Mouse (Mus musculus): ENCODE measurements at regions not wholly inside any gene's neighbourhood (a gene's known extent, or its start where the extent isn't known, plus 50 kb on each side); places are given as distances from the start of the nearest gene placed in this dataset.
"Not testable (repeated sequence)": the region's sequence is repeated elsewhere in the genome, so short reads cannot be mapped to it uniquely, and the experiment has no call there.

- 90% methylated on average over 4 of the region's 5 CpGs for WGBS
- H3K4me2 ChIP-seq (ENCODE audit: low read depth); H3K9me3 ChIP-seq (ENCODE audit: control insufficient read depth, low read length); H3K4me3 ChIP-seq (ENCODE audit: low read depth, low read length); H3K4me1 ChIP-seq (ENCODE audit: control insufficient read depth, insufficient read depth, low read length); H3K36me3 ChIP-seq (ENCODE audit: control insufficient read depth, insufficient read depth, low read length); H3K27ac ChIP-seq (ENCODE audit: low read depth, low read length); H3K27me3 ChIP-seq (ENCODE audit: control insufficient read depth, insufficient read depth, low read length); ATAC-seq (ENCODE audit: insufficient read depth, low FRiP score, low TSS enrichment); DNase-seq (ENCODE audit: low spot score); H3K9ac ChIP-seq (ENCODE audit: low read length): not testable (repeated sequence)
Measured at GRCm38 (mm10) chr16:3334355-3334754, 256.5 kb upstream of the Olfr161 start.

- WGBS: 30% methylated on average over 4 of the region's 4 CpGs
- not testable (repeated sequence) for ATAC-seq (ENCODE audit: insufficient read depth, low FRiP score, low TSS enrichment)
Measured at GRCm38 (mm10) chr16:3343372-3343771, 247.5 kb upstream of the Olfr161 start.

GRCm38 (mm10) chr16:3344725-3345380 lies 246.0 kb upstream of the Olfr161 start:
- not testable (repeated sequence) for H3K4me2 ChIP-seq (ENCODE audit: low read depth); ATAC-seq (ENCODE audit: insufficient read depth, low FRiP score, low TSS enrichment); DNase-seq (ENCODE audit: low spot score); H3K27ac ChIP-seq (ENCODE audit: low read depth, low read length); H3K27me3 ChIP-seq (ENCODE audit: control insufficient read depth, insufficient read depth, low read length); H3K9me3 ChIP-seq (ENCODE audit: control insufficient read depth, low read length); H3K4me3 ChIP-seq (ENCODE audit: low read depth, low read length); H3K36me3 ChIP-seq (ENCODE audit: control insufficient read depth, insufficient read depth, low read length); H3K4me1 ChIP-seq (ENCODE audit: control insufficient read depth, insufficient read depth, low read length); H3K9ac ChIP-seq (ENCODE audit: low read length)
- no CpG with 5 or more reads among the region's 1 CpGs for WGBS

More at GRCm38 (mm10) chr16:3343372-3343771, 247.5 kb upstream of the Olfr161 start:
- H3K4me2 ChIP-seq (ENCODE audit: low read depth); H3K4me3 ChIP-seq (ENCODE audit: low read depth, low read length); H3K27ac ChIP-seq (ENCODE audit: low read depth, low read length); H3K9ac ChIP-seq (ENCODE audit: low read length); H3K27me3 ChIP-seq (ENCODE audit: control insufficient read depth, insufficient read depth, low read length); H3K9me3 ChIP-seq (ENCODE audit: control insufficient read depth, low read length); H3K4me1 ChIP-seq (ENCODE audit: control insufficient read depth, insufficient read depth, low read length); DNase-seq (ENCODE audit: low spot score); H3K36me3 ChIP-seq (ENCODE audit: control insufficient read depth, insufficient read depth, low read length): not testable (repeated sequence)

GRCm38 (mm10) chr16:3349382-3349781 lies 241.5 kb upstream of the Olfr161 start:
- 85% methylated on average over 1 of the region's 4 CpGs for WGBS
- ATAC-seq (ENCODE audit: insufficient read depth, low FRiP score, low TSS enrichment); DNase-seq (ENCODE audit: low spot score): not testable (repeated sequence)

GRCm38 (mm10) chr16:3349850-3350547 lies 240.8 kb upstream of the Olfr161 start:
- 46% methylated on average over 2 of the region's 4 CpGs for WGBS
- H3K36me3 ChIP-seq (ENCODE audit: control insufficient read depth, insufficient read depth, low read length); H3K27ac ChIP-seq (ENCODE audit: low read depth, low read length); H3K27me3 ChIP-seq (ENCODE audit: control insufficient read depth, insufficient read depth, low read length); H3K9me3 ChIP-seq (ENCODE audit: control insufficient read depth, low read length); H3K4me3 ChIP-seq (ENCODE audit: low read depth, low read length); DNase-seq (ENCODE audit: low spot score); H3K9ac ChIP-seq (ENCODE audit: low read length); H3K4me1 ChIP-seq (ENCODE audit: control insufficient read depth, insufficient read depth, low read length); H3K4me2 ChIP-seq (ENCODE audit: low read depth): not testable (repeated sequence)
- ATAC-seq (ENCODE audit: insufficient read depth, low FRiP score, low TSS enrichment): 0 out of 2 replicates have a peak, but pooled peaks have one; percentile 64

More at GRCm38 (mm10) chr16:3349382-3349781, 241.5 kb upstream of the Olfr161 start:
- H3K4me2 ChIP-seq (ENCODE audit: low read depth); H3K9ac ChIP-seq (ENCODE audit: low read length); H3K4me3 ChIP-seq (ENCODE audit: low read depth, low read length); H3K4me1 ChIP-seq (ENCODE audit: control insufficient read depth, insufficient read depth, low read length); H3K27ac ChIP-seq (ENCODE audit: low read depth, low read length); H3K27me3 ChIP-seq (ENCODE audit: control insufficient read depth, insufficient read depth, low read length); H3K36me3 ChIP-seq (ENCODE audit: control insufficient read depth, insufficient read depth, low read length); H3K9me3 ChIP-seq (ENCODE audit: control insufficient read depth, low read length): not testable (repeated sequence)

- ATAC-seq (ENCODE audit: insufficient read depth, low FRiP score, low TSS enrichment) (peak; percentile 86), DNase-seq (ENCODE audit: low spot score) (peak; percentile 10)
- H3K4me3 ChIP-seq (ENCODE audit: low read depth, low read length); H3K36me3 ChIP-seq (ENCODE audit: control insufficient read depth, insufficient read depth, low read length); H3K27me3 ChIP-seq (ENCODE audit: control insufficient read depth, insufficient read depth, low read length); H3K27ac ChIP-seq (ENCODE audit: low read depth, low read length); H3K4me2 ChIP-seq (ENCODE audit: low read depth); H3K9me3 ChIP-seq (ENCODE audit: control insufficient read depth, low read length); H3K4me1 ChIP-seq (ENCODE audit: control insufficient read depth, insufficient read depth, low read length); H3K9ac ChIP-seq (ENCODE audit: low read length): not testable (repeated sequence)
- 89% methylated on average over 6 of the region's 7 CpGs for WGBS
Measured at GRCm38 (mm10) chr16:3350668-3351507, 240.0 kb upstream of the Olfr161 start.

- 84% methylated on average over 3 of the region's 3 CpGs for WGBS
- H3K27ac ChIP-seq (ENCODE audit: low read depth, low read length); DNase-seq (ENCODE audit: low spot score); H3K4me2 ChIP-seq (ENCODE audit: low read depth); H3K27me3 ChIP-seq (ENCODE audit: control insufficient read depth, insufficient read depth, low read length); H3K9ac ChIP-seq (ENCODE audit: low read length); H3K4me3 ChIP-seq (ENCODE audit: low read depth, low read length); H3K9me3 ChIP-seq (ENCODE audit: control insufficient read depth, low read length); H3K4me1 ChIP-seq (ENCODE audit: control insufficient read depth, insufficient read depth, low read length); H3K36me3 ChIP-seq (ENCODE audit: control insufficient read depth, insufficient read depth, low read length): not testable (repeated sequence)
- peak; percentile 76 for ATAC-seq (ENCODE audit: insufficient read depth, low FRiP score, low TSS enrichment)
Measured at GRCm38 (mm10) chr16:3351508-3352046, 239.3 kb upstream of the Olfr161 start.

Measured in neural tube, embryonic 11.5 days (tissue).